Mouse (Mus musculus) MEL (cell line): ENCODE measurements at regions not wholly inside any gene's neighbourhood (a gene's known extent, or its start where the extent isn't known, plus 50 kb on each side); places are given as distances from the start of the nearest gene placed in this dataset.

Experiments used
- DNase-seq: peaks from one replicate; pipeline ENCODE4 v3.0.0; 2011; ENCODE audit warnings: low read depth, low spot score
- H3K27ac ChIP-seq: 2 replicates; pipeline ENCODE4 v1.5.1; 2012; ENCODE audit warnings: low read depth, mild to moderate bottlenecking, control low read depth, low read length, moderate library complexity; ENCODE audit not compliant: control insufficient read depth
- H3K27me3 ChIP-seq, 2 experiments: fragments of 150-350 bp in 1 of 2; sonication (generic) in 1 of 2; 2 replicates each; pipeline ENCODE4 v1.6.1; 2012; ENCODE audit warnings: low read length in 2 of 2, mild to moderate bottlenecking in 2 of 2, improper control_type of control experiment in 1 of 2, moderate library complexity in 1 of 2; ENCODE audit not compliant: insufficient read depth in 2 of 2, control insufficient read depth in 1 of 2
- H3K36me3 ChIP-seq, 2 experiments: 2 replicates each; pipeline ENCODE4 v1.6.1; 2012 to 2014; ENCODE audit warnings: low read length in 2 of 2, improper control_type of control experiment in 1 of 2, inconsistent platforms in 1 of 2, mild to moderate bottlenecking in 1 of 2; ENCODE audit not compliant: insufficient read depth in 2 of 2, control insufficient read depth in 1 of 2
- H3K4me1 ChIP-seq, 2 experiments: fragments of 150-350 bp in 1 of 2; sonication (generic) in 1 of 2; 2 replicates each; pipeline ENCODE4 v1.6.1; 2012; ENCODE audit warnings: low read length in 2 of 2, improper control_type of control experiment in 1 of 2, mild to moderate bottlenecking in 1 of 2; ENCODE audit not compliant: insufficient read depth in 2 of 2, control insufficient read depth in 1 of 2
- H3K4me3 ChIP-seq, 2 experiments: fragments of 150-350 bp in 1 of 2; sonication (generic) in 1 of 2; 2 replicates each; pipeline ENCODE4 v1.5.1; 2012; ENCODE audit warnings: low read depth in 2 of 2, low read length in 2 of 2, mild to moderate bottlenecking in 2 of 2, moderate library complexity in 2 of 2, control low read depth in 1 of 2, improper control_type of control experiment in 1 of 2; ENCODE audit not compliant: control insufficient read depth in 1 of 2, insufficient read depth in 1 of 2
- H3K79me2 ChIP-seq: 2 replicates; pipeline ENCODE4 v1.6.1; 2012; ENCODE audit warnings: mild to moderate bottlenecking, low read length, moderate library complexity; ENCODE audit not compliant: control insufficient read depth, poor library complexity, insufficient read depth
- H3K9ac ChIP-seq: 2 replicates; pipeline ENCODE4 v1.6.1; 2012; ENCODE audit warnings: low read depth, mild to moderate bottlenecking, control low read depth, low read length, moderate library complexity; ENCODE audit not compliant: control insufficient read depth, poor library complexity, severe bottlenecking
- H3K9me3 ChIP-seq: fragments of 150-350 bp; sonication (generic); replicated peaks from 2 replicates; pipeline ENCODE4 v1.6.1; 2012; ENCODE audit warnings: mild to moderate bottlenecking, low read length, improper control_type of control experiment, moderate library complexity; ENCODE audit not compliant: insufficient read depth
- CTCF ChIP-seq, 3 experiments: IDR thresholded peaks in 2 of 3; conservative IDR thresholded peaks in 1 of 3; 2 replicates each; pipeline ENCODE4 v1.5.1; 2011 to 2012; ENCODE audit warnings: low read length in 3 of 3, low read depth in 2 of 3, mild to moderate bottlenecking in 2 of 3, improper control_type of control experiment in 1 of 3, inconsistent platforms in 1 of 3, mixed read lengths in 1 of 3, moderate library complexity in 1 of 3; ENCODE audit not compliant: control insufficient read depth in 1 of 3, insufficient read depth in 1 of 3, poor library complexity in 1 of 3, severe bottlenecking in 1 of 3
- HCFC1 ChIP-seq: IDR thresholded peaks from 2 replicates; pipeline ENCODE4 v1.6.1; 2012; ENCODE audit warnings: low read depth, mild to moderate bottlenecking, inconsistent platforms, low read length, improper control_type of control experiment, moderate library complexity
- MXI1 ChIP-seq: IDR thresholded peaks from 2 replicates; pipeline ENCODE4 v1.6.1; 2011; ENCODE audit warnings: mild to moderate bottlenecking, low read depth, low read length, improper control_type of control experiment
- MYB ChIP-seq: IDR thresholded peaks from 2 replicates; pipeline ENCODE4 v1.6.1; 2011; ENCODE audit warnings: mild to moderate bottlenecking, low read depth, low read length, improper control_type of control experiment
- POLR2A ChIP-seq, 2 experiments: IDR thresholded peaks; 2 replicates each; pipeline ENCODE4 v1.6.1; 2011 to 2012; ENCODE audit warnings: low read length in 2 of 2, mild to moderate bottlenecking in 2 of 2, control low read depth in 1 of 2, improper control_type of control experiment in 1 of 2, low read depth in 1 of 2, moderate library complexity in 1 of 2; ENCODE audit not compliant: control insufficient read depth in 1 of 2, insufficient read depth in 1 of 2, poor library complexity in 1 of 2
- POLR2AphosphoS5 ChIP-seq: IDR thresholded peaks from 2 replicates; pipeline ENCODE4 v1.6.1; 2012; ENCODE audit warnings: low read depth, borderline replicate concordance, mild to moderate bottlenecking, inconsistent platforms, low read length, moderate library complexity, mixed read lengths
- RCOR1 ChIP-seq: IDR thresholded peaks from 2 replicates; pipeline ENCODE4 v1.6.1; 2012; ENCODE audit warnings: low read depth, mild to moderate bottlenecking, inconsistent platforms, low read length, improper control_type of control experiment
- SIN3A ChIP-seq: IDR thresholded peaks from 2 replicates; pipeline ENCODE4 v1.6.1; 2012; ENCODE audit warnings: low read length, improper control_type of control experiment, inconsistent platforms
- SMC3 ChIP-seq: IDR thresholded peaks from 2 replicates; pipeline ENCODE4 v1.6.1; 2011; ENCODE audit warnings: low read depth, low read length, improper control_type of control experiment
- TAL1 ChIP-seq: IDR thresholded peaks from 2 replicates; pipeline ENCODE4 v1.6.1; 2012; ENCODE audit warnings: mild to moderate bottlenecking, inconsistent platforms, low read length, moderate library complexity, mixed read lengths
- TBP ChIP-seq: IDR thresholded peaks from 2 replicates; pipeline ENCODE4 v1.8.0; 2011; ENCODE audit warnings: low read depth, low read length, improper control_type of control experiment
- TCF12 ChIP-seq: IDR thresholded peaks from 2 replicates; pipeline ENCODE4 v1.6.1; 2014; ENCODE audit warnings: low read depth, mild to moderate bottlenecking, inconsistent platforms, low read length, improper control_type of control experiment, moderate library complexity
- ZC3H11A ChIP-seq: IDR thresholded peaks from 2 replicates; pipeline ENCODE4 v1.6.1; 2012; ENCODE audit warnings: low read depth, mild to moderate bottlenecking, inconsistent platforms, low read length, improper control_type of control experiment
- ZKSCAN1 ChIP-seq: IDR thresholded peaks from 2 replicates; pipeline ENCODE4 v1.6.1; 2012; ENCODE audit warnings: low read depth, mild to moderate bottlenecking, inconsistent platforms, low read length, improper control_type of control experiment, moderate library complexity
- ZMIZ1 ChIP-seq: IDR thresholded peaks from 2 replicates; pipeline ENCODE4 v1.6.1; 2012; ENCODE audit warnings: low read depth, mild to moderate bottlenecking, inconsistent platforms, low read length, improper control_type of control experiment, moderate library complexity
- ZNF384 ChIP-seq: IDR thresholded peaks from 2 replicates; pipeline ENCODE4 v1.6.1; 2012; ENCODE audit warnings: low read depth, mild to moderate bottlenecking, inconsistent platforms, low read length, improper control_type of control experiment

DNA sequence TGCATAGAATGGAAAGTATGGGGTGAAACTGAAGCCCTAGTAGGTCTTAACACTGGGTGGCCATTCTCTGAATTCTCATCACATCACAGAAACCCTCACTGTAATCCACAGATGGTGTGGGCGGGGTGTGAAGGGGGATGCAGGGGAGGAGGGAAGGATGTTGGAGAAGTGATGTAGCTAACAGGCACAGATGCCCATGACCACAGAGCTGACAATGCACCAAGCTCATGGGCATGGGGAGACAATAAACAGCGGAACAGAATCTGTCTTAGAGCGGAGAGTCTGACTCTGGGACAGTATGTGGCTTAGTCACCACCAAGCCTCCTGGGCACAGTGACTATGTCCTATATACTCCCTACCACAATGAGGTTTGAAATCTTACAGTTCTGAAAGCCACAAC, 63.3 kb upstream of the Fam19a5 start:
- no peaks in the 10 kb centered on the region for H3K9me3 ChIP-seq
- no peak overlapping the region for H3K9ac ChIP-seq
- no peaks in the 10 kb centered on the region for H3K79me2 ChIP-seq
- no peak overlapping the region for H3K27ac ChIP-seq
- no peaks in the 10 kb centered on the region for H3K36me3 ChIP-seq
- DNase-seq = no peak
- no peaks in the 10 kb centered on the region for H3K4me1 ChIP-seq
- no peaks in the 10 kb centered on the region for H3K27me3 ChIP-seq
- H3K4me3 ChIP-seq = no peak overlapping the region
- no peak for TF ChIP-seq SIN3A
- no peak for TF ChIP-seq RCOR1
- TF ChIP-seq TBP = no peak
- TF ChIP-seq ZMIZ1 = no peak
- TF ChIP-seq ZC3H11A = no peak
- no peak for TF ChIP-seq MXI1
- no peak for TF ChIP-seq TAL1
- no peak for TF ChIP-seq ZNF384
- no peak for TF ChIP-seq ZKSCAN1
- no peak for TF ChIP-seq MYB
- no peak for TF ChIP-seq CTCF (IDR thresholded peaks at IDR 0.05 in 2 of 3, conservative IDR thresholded peaks at IDR 0.05 in 1 of 3; ENCODE audit: control insufficient read depth in 1 of 3, insufficient read depth in 1 of 3, low read depth in 2 of 3, low read length in 3 of 3, poor library complexity in 1 of 3, severe bottlenecking in 1 of 3)
- TF ChIP-seq POLR2AphosphoS5 = no peak
- no peak for TF ChIP-seq TCF12
- TF ChIP-seq HCFC1 = no peak
- no peak for TF ChIP-seq SMC3
- no peak for TF ChIP-seq POLR2A (IDR thresholded peaks at IDR 0.05; ENCODE audit: control insufficient read depth in 1 of 2, insufficient read depth in 1 of 2, low read depth in 1 of 2, low read length in 2 of 2, poor library complexity in 1 of 2)
